Mouse (Mus musculus): ENCODE measurements around the gene Rbm33.

GRCm38 (mm10) chr5:28397344-28397743 lies 80.4 kb downstream of the Rbm33 start:
- TF ChIP-seq GATA1 (IDR thresholded peaks at IDR 0.05; ENCODE audit: low read length) (no peak), TAL1 (IDR thresholded peaks at IDR 0.05; ENCODE audit: low read length) (no peak)
